Mouse (Mus musculus) lung, adult 2 months (tissue): ENCODE data around the gene Sctr. TPM values are rescaled to one million over a fixed set of nuclear protein-coding genes. Genes with fewer than 3 reads are reported as not detected.

Experiments
- DNase-seq: peaks from one replicate; pipeline ENCODE4 v3.0.0; 2022
- H3K4me1 ChIP-seq: fragments of 200-500 bp; 2 replicates; pipeline ENCODE4 v1.6.1; 2011; ENCODE audit warnings: low read length; ENCODE audit not compliant: control insufficient read depth, insufficient read depth
- H3K4me3 ChIP-seq: fragments of 200-500 bp; replicated peaks from 2 replicates; pipeline ENCODE3; 2011; ENCODE audit warnings: low read depth, mild to moderate bottlenecking, control low read depth, low read length; ENCODE audit errors: extremely low read depth
- CTCF ChIP-seq: fragments of 200-500 bp; IDR thresholded peaks from 2 replicates; pipeline ENCODE4 v1.5.1; 2011; ENCODE audit warnings: mild to moderate bottlenecking, low read length, control low read depth; ENCODE audit not compliant: insufficient read depth
- POLR2A ChIP-seq: fragments of 200-500 bp; IDR thresholded peaks from 2 replicates; pipeline ENCODE4 v1.6.1; 2011; ENCODE audit warnings: low read depth, mild to moderate bottlenecking, control low read depth, low read length, borderline replicate concordance; ENCODE audit errors: extremely low read depth
- WGBS: fragments of 180-500 bp; shearing (Covaris S2); methylation state at CpG from one replicate; pipeline ENCODE4 v1.1.7; 2018; 5-methylcytosine and 5-hydroxymethylcytosine counted together
- polyA plus RNA-seq: library from polyadenylated mRNA; depleted of rRNA; stranded (reverse); fragments of >200 nt; gene quantifications from 2 replicates; pipeline ENCODE4 v1.2.3, GENCODE M21; 2012; rRNA removed

The Sctr gene
- 0.33 and 0.63 TPM in 2 replicates for polyA plus RNA-seq

DNA sequence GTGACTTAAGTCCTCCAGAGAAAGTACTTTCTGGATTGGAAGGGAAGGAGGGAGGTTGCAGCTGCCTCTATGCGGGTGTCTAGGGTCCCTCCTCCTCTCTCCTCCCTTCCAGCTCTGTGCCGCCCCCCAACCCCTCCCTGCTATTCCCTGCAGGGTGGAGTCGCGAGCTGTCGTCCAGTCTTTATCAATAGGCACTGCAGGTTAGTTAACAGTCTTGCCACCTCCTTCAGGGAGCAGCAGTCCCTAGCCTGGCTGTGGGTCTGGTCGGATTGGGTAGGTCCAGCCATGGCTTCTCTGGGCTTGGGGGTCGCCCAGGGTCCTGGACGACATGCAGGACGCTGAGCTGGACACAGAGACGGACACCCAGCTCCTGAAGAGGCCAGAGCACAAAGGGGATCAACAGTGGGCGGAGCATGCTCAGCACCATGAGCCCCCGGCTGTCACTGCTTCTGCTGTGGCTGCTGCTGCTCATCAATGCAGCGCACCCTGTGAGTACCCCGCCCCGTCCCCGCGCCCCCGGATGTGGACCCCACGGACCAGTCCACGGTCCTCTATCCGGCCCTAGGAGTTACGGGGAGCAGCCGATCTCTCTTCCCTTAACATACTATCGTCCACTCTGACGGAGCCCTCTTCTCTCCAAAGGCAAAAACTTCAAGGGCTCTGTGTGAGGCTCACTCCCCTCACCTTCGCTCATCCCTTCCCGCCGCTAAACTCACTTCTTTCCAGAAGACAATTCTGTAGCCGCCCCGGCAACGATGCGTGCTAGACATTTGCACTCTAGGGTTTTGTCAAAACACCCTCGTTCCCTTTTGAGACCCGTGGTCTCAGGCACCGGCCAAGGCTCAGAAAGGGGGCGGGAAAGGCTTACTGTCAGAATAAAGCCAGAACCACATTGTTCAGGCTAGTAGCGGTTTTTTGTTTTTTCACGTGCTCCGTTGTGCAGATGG lies at the start of gene Sctr:
Gene Sctr (plus strand): TSS at position 51 of the 947 bp plus-strand sequence.
- Histone ChIP-seq H3K4me3 (no peak within 1 kb of the TSS), H3K4me1 (no peaks in the 10 kb centered on the region; the same call in 1 of the 2 replicates)
- no peak for DNase-seq
- WGBS: 4% methylated on average over 39 of the region's 39 CpGs
- TF ChIP-seq CTCF (no peak), POLR2A (no peak)

DNA sequence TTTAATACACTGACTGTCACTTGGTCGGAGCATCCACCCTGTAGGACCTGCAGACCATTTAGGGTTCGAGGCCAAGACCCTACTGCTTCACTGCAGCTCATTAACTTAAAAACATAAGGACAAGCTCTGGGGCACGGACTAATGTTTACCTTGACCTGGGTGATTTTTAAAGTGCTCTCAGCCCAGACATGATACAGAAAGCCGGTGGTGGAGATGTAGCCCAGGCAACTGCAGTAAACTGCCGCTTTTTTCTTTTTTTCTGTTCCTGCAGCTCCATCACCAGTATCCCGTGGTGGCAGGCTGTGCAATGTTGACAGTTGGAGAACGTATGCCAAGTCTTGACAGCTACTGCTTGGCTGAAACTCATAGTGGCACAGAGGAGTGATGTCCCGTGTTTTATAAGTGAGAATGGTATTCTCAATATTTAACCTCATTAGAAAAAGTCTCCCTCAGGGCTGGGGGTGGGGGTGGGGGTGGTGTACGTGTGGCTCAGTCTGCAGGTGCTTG lies 48.9 kb upstream of the Sctr start:
- 37% methylated on average over 9 of the region's 9 CpGs for WGBS
- Histone ChIP-seq H3K4me1 (no peaks in the 10 kb centered on the region), H3K4me3 (no peak overlapping the region)
- no peak for DNase-seq
- no peak for TF ChIP-seq POLR2A
- no peak for TF ChIP-seq CTCF

DNA sequence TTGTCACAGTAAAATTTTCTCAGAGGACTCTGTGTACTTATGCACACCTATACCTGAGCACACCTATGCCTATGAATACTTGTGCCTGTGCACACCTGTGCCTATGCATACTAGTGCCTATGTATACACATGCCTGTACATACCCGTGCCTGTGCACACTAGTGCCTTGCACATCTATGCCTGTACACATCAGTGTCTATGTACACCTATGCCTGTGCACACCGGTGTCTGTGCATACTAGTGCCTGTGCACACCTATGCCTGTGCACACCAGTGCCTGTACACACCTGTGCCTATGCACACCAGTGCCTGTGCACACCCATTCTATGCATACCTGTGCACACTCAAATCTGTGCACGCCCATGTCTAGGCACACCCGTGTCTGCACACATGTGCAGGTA lies 47.2 kb upstream of the Sctr start:
- DNase-seq: no peak
- WGBS: 91% methylated on average over 4 of the region's 4 CpGs
- no peaks in the 10 kb centered on the region for H3K4me1 ChIP-seq
- TF ChIP-seq POLR2A (no peak), CTCF (no peak)
- no peak overlapping the region for H3K4me3 ChIP-seq

DNA sequence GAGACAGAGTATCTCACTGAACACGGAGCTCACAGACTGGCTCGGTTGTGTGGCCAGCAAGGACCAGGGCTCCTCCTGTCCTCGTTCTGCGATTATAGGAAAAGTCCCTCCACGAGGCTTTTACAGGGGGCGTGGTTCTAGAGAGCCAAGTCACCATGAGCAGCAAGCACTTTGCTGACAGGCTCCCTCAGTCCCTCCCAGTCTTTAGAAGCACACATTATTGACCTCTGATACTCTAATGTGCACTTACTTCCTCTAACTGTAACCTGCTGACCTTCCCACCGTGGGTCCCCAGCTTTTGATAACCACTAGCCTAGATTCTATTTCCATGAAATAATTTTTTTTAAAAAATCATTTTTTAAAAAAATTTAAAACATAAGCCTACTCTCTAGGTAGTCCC lies 46.8 kb upstream of the Sctr start:
- Histone ChIP-seq H3K4me1 (no peaks in the 10 kb centered on the region), H3K4me3 (no peak overlapping the region)
- 54% methylated on average over 7 of the region's 7 CpGs for WGBS
- no peak for TF ChIP-seq POLR2A
- no peak for TF ChIP-seq CTCF
- DNase-seq: no peak

DNA sequence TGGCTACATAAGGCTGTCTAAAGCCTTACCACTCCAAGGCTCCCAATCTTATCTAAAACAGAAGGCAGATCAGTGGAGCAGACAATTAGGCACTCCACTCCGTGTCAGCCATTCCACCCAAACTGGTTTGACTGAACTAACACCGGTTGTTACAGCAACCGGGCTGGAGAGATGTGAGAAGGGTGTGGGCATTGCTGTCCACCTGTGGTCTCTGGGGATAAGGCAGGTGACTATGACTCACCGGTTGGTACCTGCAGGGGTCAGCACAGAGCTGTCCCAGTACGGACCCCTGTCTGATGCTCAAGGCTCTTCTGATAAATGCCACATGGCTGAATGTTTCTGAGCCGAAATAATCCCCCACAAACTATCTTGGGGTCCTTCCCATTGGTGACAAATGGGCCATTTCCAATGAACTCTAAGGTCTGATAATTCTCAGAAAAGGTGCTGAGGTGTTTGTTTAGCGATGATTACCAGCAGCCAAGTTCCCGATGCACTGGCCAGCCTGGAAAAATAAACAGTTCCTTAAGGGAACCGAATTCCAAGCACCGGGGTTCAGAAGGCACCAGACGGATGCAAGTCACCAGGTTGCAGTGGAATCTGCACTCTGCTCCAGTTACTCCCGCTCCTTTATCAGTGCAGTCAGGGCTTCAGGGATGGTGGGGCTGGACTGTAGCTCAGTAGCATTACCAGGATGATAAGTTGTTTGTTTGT lies 40.7 kb upstream of the Sctr start:
- peak; percentile 5 for DNase-seq
- WGBS: 36% methylated on average over 12 of the region's 12 CpGs
- TF ChIP-seq POLR2A (no peak), CTCF (peak; percentile 31; the same call in 1 of the 2 replicates)
- Histone ChIP-seq H3K4me1 (no peaks in the 10 kb centered on the region), H3K4me3 (no peak overlapping the region)

DNA sequence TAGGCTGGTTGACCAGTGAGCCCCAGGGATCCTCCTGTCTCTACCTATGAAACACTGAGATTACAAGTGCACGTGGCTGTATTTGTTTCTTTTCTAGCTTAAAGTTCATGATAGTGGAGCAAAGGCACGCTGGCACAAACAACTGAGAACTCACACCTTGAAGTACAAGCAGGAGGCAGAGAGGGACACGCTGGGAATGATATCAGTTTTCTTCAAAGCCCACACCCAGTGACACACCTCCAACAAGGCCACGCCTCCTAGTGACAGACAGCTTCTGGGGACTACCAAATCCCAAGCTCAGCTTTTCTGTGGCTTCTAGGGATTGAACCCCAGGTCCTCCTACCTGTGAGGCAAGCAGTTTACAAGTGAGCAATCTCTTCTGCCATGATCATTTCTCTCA lies 33.6 kb upstream of the Sctr start:
- 32% methylated on average over 4 of the region's 4 CpGs for WGBS
- TF ChIP-seq POLR2A (no peak), CTCF (no peak)
- H3K4me1 ChIP-seq: no peaks in the 10 kb centered on the region
- no peak overlapping the region for H3K4me3 ChIP-seq
- no peak for DNase-seq

DNA sequence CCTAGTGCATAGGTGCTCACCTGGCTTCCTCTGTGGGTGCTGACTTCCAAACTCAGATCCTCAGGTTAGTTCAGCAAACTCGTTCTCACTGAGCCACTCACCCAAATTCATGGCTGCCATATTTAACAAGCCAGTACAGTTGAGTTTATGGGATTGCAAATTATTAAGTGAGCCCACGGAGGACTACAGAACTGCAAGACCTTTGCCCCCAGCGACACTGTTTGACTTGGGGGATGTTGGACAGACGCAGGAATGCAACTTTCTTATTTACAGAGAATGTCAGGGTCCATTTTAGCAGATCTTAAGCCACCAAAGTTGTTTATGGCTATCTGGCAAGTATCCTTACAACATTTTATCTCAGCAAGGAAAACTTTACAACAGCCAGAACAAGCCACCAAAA lies 31.6 kb upstream of the Sctr start:
- no peaks in the 10 kb centered on the region for H3K4me1 ChIP-seq
- no peak for DNase-seq
- WGBS: 58% methylated on average over 4 of the region's 4 CpGs

DNA sequence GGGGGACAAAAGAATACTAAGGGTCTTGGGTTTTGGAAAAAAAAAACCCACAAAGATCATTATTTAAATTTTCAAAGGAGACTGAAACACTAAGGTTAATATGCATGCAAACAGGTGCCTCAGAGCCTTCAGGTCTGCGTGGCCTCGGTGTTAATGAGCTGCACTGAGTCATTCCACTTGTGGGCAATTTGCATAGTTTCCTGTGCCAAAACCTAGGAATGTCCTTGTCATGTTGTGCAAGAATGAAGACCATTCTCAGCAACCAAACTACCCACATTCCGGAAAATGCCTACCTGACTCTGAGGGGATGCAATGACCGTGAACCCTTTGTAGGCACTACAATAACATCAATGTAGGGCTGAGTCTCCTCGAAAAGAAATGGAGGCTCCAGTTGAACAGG lies 20.1 kb upstream of the Sctr start:
- DNase-seq: no peak
- Histone ChIP-seq H3K4me1 (no peaks in the 10 kb centered on the region), H3K4me3 (no peak overlapping the region)
- TF ChIP-seq CTCF: no peak
- TF ChIP-seq POLR2A: no peak
- WGBS: 74% methylated on average over 5 of the region's 5 CpGs

More for the DNA sequence above, 31.6 kb upstream of the Sctr start:
- TF ChIP-seq CTCF (no peak), POLR2A (no peak)
- H3K4me3 ChIP-seq: no peak overlapping the region

DNA sequence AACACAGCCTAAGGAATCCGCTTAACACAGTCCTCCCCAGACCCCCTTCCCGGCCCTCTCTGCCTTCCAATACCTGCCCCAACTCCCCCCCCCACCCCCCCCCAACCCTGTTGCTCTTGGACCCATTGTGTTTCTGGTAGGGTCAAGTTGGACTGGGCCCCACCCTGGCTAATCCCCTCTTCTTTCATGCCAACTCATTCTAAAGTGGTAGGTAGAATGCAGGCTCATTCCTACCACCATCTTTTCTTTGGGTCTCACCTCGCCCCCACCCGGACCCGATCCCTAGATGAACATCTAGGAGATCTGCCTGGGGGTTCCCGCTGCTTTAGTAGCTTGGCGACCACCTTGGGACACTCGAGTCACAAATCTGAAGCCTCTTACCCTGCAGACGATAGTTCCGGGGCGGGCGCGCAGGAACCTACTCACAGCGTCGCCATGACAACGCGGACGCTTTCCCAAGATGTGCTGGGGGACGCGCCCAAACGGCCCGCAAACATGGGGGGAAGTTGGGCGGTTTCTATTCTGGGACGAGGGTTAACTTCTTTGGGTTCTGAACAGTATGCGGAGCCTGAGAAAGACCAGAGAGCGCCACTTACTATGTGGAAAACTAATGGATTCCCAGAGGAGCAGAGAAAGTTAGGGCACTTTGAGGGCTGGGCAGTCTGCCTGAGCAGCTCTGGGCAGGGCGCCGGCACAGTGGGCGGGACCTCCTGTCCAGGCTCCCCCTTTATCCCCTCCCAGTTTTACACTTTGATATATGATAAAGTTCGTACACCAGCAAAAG lies 9.7 kb upstream of the Sctr start, which contains the start of gene Cfap221:
Gene Cfap221 (minus strand): TSS at position 437 of the 784 bp plus-strand sequence.
- DNase-seq: peak; percentile 37
- H3K4me3 ChIP-seq: peak within 1 kb of the TSS; percentile 54
- TF ChIP-seq POLR2A (no peak), CTCF (no peak)
- H3K4me1 ChIP-seq: no peaks in the 10 kb centered on the region; the same call in 1 of the 2 replicates
- 8% methylated on average over 30 of the region's 30 CpGs for WGBS
